Mouse (Mus musculus): ENCODE data around the gene Sec22b.

GRCm38 (mm10) chr3:97967627-97968026, 66.6 kb downstream of the Sec22b start:
- no peak for TF ChIP-seq CTCF (IDR thresholded peaks at IDR 0.05; ENCODE audit: insufficient read depth, low read length)
- TF ChIP-seq POLR2A (IDR thresholded peaks at IDR 0.05; ENCODE audit: borderline replicate concordance, extremely low read depth, low read depth, low read length), result no peak

All from lung, adult 2 months (tissue).